Mouse (Mus musculus): ENCODE results near the gene Stmn1.

Gene Stmn1

GRCm38 (mm10) chr4:134457130-134457825 lies 10.8 kb upstream of the Stmn1 start:
- no peak for DNase-seq (ENCODE audit: low read depth, low spot score)

GRCm38 (mm10) chr4:134458856-134459255 lies 9.3 kb upstream of the Stmn1 start:
- DNase-seq (ENCODE audit: low read depth, low spot score) = no peak

- peak; percentile 54 for DNase-seq (ENCODE audit: low read depth, low spot score)
Measured at GRCm38 (mm10) chr4:134460277-134460676, 7.8 kb upstream of the Stmn1 start.

GRCm38 (mm10) chr4:134461252-134461651 lies 6.9 kb upstream of the Stmn1 start:
- no peak for DNase-seq (ENCODE audit: low read depth, low spot score)

GRCm38 (mm10) chr4:134465789-134466188 lies 2.3 kb upstream of the Stmn1 start:
- no peak for DNase-seq (ENCODE audit: low read depth, low spot score)

- no peak for DNase-seq (ENCODE audit: low read depth, low spot score)
Measured at GRCm38 (mm10) chr4:134466381-134467262, 1.5 kb upstream of the Stmn1 start.

GRCm38 (mm10) chr4:134467435-134468214 lies 495 bp upstream of the Stmn1 start:
- peak; percentile 50 for DNase-seq (ENCODE audit: low read depth, low spot score)

- DNase-seq (ENCODE audit: low read depth, low spot score) = peak; percentile 95
Measured at GRCm38 (mm10) chr4:134468578-134469266, 602 bp downstream of the Stmn1 start.

- DNase-seq (ENCODE audit: low read depth, low spot score) = no peak
Measured at GRCm38 (mm10) chr4:134469341-134469796, 1.2 kb downstream of the Stmn1 start.

- DNase-seq (ENCODE audit: low read depth, low spot score) = no peak
Measured at GRCm38 (mm10) chr4:134469985-134470384, 1.9 kb downstream of the Stmn1 start.

GRCm38 (mm10) chr4:134471469-134471868 lies 3.3 kb downstream of the Stmn1 start:
- DNase-seq (ENCODE audit: low read depth, low spot score) = no peak

- no peak for DNase-seq (ENCODE audit: low read depth, low spot score)
Measured at GRCm38 (mm10) chr4:134473764-134474163, 5.6 kb downstream of the Stmn1 start.

GRCm38 (mm10) chr4:134474240-134474639 lies 6.1 kb downstream of the Stmn1 start:
- DNase-seq (ENCODE audit: low read depth, low spot score) = no peak

- DNase-seq (ENCODE audit: low read depth, low spot score) = no peak
Measured at GRCm38 (mm10) chr4:134476899-134477298, 8.8 kb downstream of the Stmn1 start.

- DNase-seq (ENCODE audit: low read depth, low spot score) = peak; percentile 89
Measured at GRCm38 (mm10) chr4:134478031-134478430, 9.9 kb downstream of the Stmn1 start.

GRCm38 (mm10) chr4:134479839-134480238 lies 11.7 kb downstream of the Stmn1 start:
- no peak for DNase-seq (ENCODE audit: low read depth, low spot score)

GRCm38 (mm10) chr4:134480864-134481263 lies 12.7 kb downstream of the Stmn1 start:
- peak; percentile 80 for DNase-seq (ENCODE audit: low read depth, low spot score)

GRCm38 (mm10) chr4:134481270-134481669 lies 13.2 kb downstream of the Stmn1 start:
- no peak for DNase-seq (ENCODE audit: low read depth, low spot score)

- DNase-seq (ENCODE audit: low read depth, low spot score) = no peak
Measured at GRCm38 (mm10) chr4:134482442-134482841, 14.3 kb downstream of the Stmn1 start.

GRCm38 (mm10) chr4:134483078-134483688 lies 15.1 kb downstream of the Stmn1 start:
- no peak for DNase-seq (ENCODE audit: low read depth, low spot score)

GRCm38 (mm10) chr4:134483696-134484095 lies 15.6 kb downstream of the Stmn1 start:
- peak; percentile 60 for DNase-seq (ENCODE audit: low read depth, low spot score)

Data from CD4-positive helper T cell, adult 2 months (primary cell).